Mouse (Mus musculus) limb, embryonic 15.5 days (tissue): ENCODE measurements around the gene Foxl1. TPM values are rescaled to one million over a fixed set of nuclear protein-coding genes. Genes with fewer than 3 reads are reported as not detected.

ENCODE experiments used
- ATAC-seq: fragments of 200-750 bp; cut with Nextera tagmentation; 2 replicates; pipeline ENCODE4 v1.8.0; 2017; ENCODE audit warnings: low read depth, moderate TSS enrichment; ENCODE audit not compliant: insufficient number of reproducible peaks, low FRiP score, low TSS enrichment
- H3K27ac ChIP-seq: fragments of 300-500 bp; sonication (generic); 2 replicates; pipeline ENCODE4 v1.5.1; 2015; ENCODE audit warnings: moderate library complexity, mild to moderate bottlenecking, inconsistent platforms
- H3K27me3 ChIP-seq: fragments of 300-500 bp; sonication (generic); 2 replicates; pipeline ENCODE4 v1.6.1; 2015; ENCODE audit warnings: inconsistent platforms
- H3K36me3 ChIP-seq: fragments of 300-500 bp; sonication (generic); 2 replicates; pipeline ENCODE4 v1.6.1; 2015; ENCODE audit warnings: inconsistent platforms
- H3K4me1 ChIP-seq: fragments of 300-500 bp; sonication (generic); 2 replicates; pipeline ENCODE4 v1.6.1; 2015; ENCODE audit warnings: inconsistent platforms
- H3K4me2 ChIP-seq: fragments of 300-500 bp; sonication (generic); 2 replicates; pipeline ENCODE4 v1.6.1; 2015; ENCODE audit warnings: mild to moderate bottlenecking, inconsistent platforms
- H3K4me3 ChIP-seq: fragments of 300-500 bp; sonication (generic); 2 replicates; pipeline ENCODE4 v1.5.1; 2015; ENCODE audit warnings: mild to moderate bottlenecking, inconsistent platforms
- H3K9ac ChIP-seq: fragments of 300-500 bp; sonication (generic); 2 replicates; pipeline ENCODE4 v1.6.1; 2015; ENCODE audit warnings: inconsistent platforms
- H3K9me3 ChIP-seq: fragments of 300-500 bp; sonication (generic); 2 replicates; pipeline ENCODE4 v1.6.1; 2016; ENCODE audit warnings: inconsistent platforms
- WGBS: fragments of 180-500 bp; shearing (Covaris S2); methylation state at CpG from one replicate; pipeline ENCODE4 v1.1.7; 2015; 5-methylcytosine and 5-hydroxymethylcytosine counted together
- microRNA-seq: library from miRNA; unstranded; fragments of <30 nt; microRNA quantifications from one replicate; pipeline ENCODE4, GENCODE M21; 2016
- polyA plus RNA-seq: library from polyadenylated mRNA; unstranded; fragments of >200 nt; fragmentation: Nextera tagmentation; extraction: Ambion mirVana; gene quantifications from 2 replicates; pipeline ENCODE4 v1.2.1, GENCODE M21; 2015

Gene Foxl1
- polyA plus RNA-seq, 1 experiment from 2014 or later: 0.20 TPM

DNA sequence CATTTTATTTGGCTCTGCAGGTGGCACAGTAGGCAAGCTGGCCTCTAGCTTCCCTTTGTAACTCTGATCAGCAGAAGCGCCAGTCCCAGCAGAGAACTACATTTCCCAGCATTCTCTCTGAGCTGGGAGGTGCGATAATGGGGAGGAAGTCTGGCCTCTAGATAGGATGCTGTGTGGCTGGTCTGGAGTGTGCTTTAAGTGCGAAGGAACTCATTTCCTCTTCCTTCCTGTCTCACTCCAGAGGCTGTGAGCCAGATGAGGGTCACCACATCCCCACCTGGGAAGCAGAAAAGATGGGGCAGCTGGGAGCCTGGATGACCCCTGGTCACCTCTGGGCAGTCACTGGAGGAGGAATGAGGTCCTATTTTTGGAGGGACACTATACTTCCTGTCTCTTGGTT, 48.6 kb downstream of the Foxl1 start:
- 0 out of 2 replicates have a peak, but pooled peaks cover 8% of the 10 kb centered on the region for H3K27me3 ChIP-seq
- H3K9ac ChIP-seq: no peak overlapping the region
- no peaks in the 10 kb centered on the region for H3K9me3 ChIP-seq
- H3K4me3 ChIP-seq: no peak overlapping the region
- no peak overlapping the region for H3K4me2 ChIP-seq
- H3K27ac ChIP-seq: no peak overlapping the region
- H3K4me1 ChIP-seq: peaks cover 32% of the 10 kb centered on the region
- 32% methylated on average over 3 of the region's 3 CpGs for WGBS
- ATAC-seq: no peak
- H3K36me3 ChIP-seq: no peaks in the 10 kb centered on the region

Small RNA genes lying within 50 kb of the gene (microRNA-seq; reads per million reads assigned to microRNA genes)
- gene Gm27530: not detected

Other genes with a start within 250 kb of the Foxl1 start
- 0.22 and 0.37 TPM in 2 replicates for gene Foxf1, start 43.6 kb upstream of the Foxl1 start, polyA plus RNA-seq
- 61.1 and 62.0 TPM in 2 replicates for gene Mthfsd, start 19.5 kb upstream of the Foxl1 start, polyA plus RNA-seq
- 6.4 and 6.8 TPM in 2 replicates for gene Foxc2, start 11.8 kb upstream of the Foxl1 start, polyA plus RNA-seq